Mouse (Mus musculus) lung, postnatal 0 days (tissue): ENCODE results near the gene Fam98c.

Experiments
- CTCF ChIP-seq: IDR thresholded peaks from 2 replicates; pipeline ENCODE4 v1.5.1; 2016; ENCODE audit warnings: antibody characterized with exemption, mild to moderate bottlenecking
- EP300 ChIP-seq: IDR thresholded peaks from 2 replicates; pipeline ENCODE4 v1.6.1; 2016; ENCODE audit warnings: antibody characterized with exemption, mild to moderate bottlenecking, control low read depth

DNA sequence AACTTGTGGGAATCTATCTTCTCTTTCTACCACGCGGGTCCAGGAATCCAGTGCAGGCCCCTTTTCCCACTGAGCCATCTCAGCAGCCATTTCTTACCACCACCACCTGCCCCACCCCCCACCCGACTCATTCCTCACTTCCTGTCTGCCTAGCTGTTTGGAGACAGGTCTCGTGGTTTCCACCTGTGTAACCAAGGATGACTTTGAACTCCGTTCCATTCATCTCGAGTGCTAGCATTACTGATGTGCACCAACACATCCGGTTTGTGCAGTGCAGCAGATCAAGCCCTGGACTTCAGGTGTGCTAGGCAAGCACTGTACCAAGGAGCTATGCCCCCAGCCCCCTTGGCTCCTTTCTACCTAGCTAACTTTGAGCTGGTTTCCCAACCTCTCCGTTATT is 14.6 kb downstream of the Fam98c start:
- TF ChIP-seq EP300 = no peak
- TF ChIP-seq CTCF = no peak
